Mouse (Mus musculus) liver, embryonic 15.5 days (tissue): ENCODE measurements around the gene Gm16429. TPM values are rescaled to one million over a fixed set of nuclear protein-coding genes. Genes with fewer than 3 reads are reported as not detected.
"Not testable (repeated sequence)": the region's sequence is repeated elsewhere in the genome, so short reads cannot be mapped to it uniquely, and the experiment has no call there.

Source experiments
- ATAC-seq: fragments of 200-750 bp; cut with Nextera tagmentation; 2 replicates; pipeline ENCODE4 v1.8.0; 2017; ENCODE audit warnings: moderate number of reproducible peaks, mild to moderate bottlenecking, moderate library complexity; ENCODE audit not compliant: insufficient read depth
- H3K27ac ChIP-seq: fragments of 300-500 bp; sonication (generic); replicated peaks from 2 replicates; pipeline ENCODE4 v1.5.1; 2015; ENCODE audit warnings: mild to moderate bottlenecking, inconsistent platforms
- H3K27me3 ChIP-seq: fragments of 300-500 bp; sonication (generic); 2 replicates; pipeline ENCODE4 v1.6.1; 2015; ENCODE audit warnings: mild to moderate bottlenecking, inconsistent platforms
- H3K36me3 ChIP-seq: fragments of 300-500 bp; sonication (generic); replicated peaks from 2 replicates; pipeline ENCODE4 v1.6.1; 2015; ENCODE audit warnings: moderate library complexity, mild to moderate bottlenecking, inconsistent platforms
- H3K4me1 ChIP-seq: fragments of 300-500 bp; sonication (generic); replicated peaks from 2 replicates; pipeline ENCODE4 v1.6.1; 2015; ENCODE audit warnings: inconsistent platforms
- H3K4me2 ChIP-seq: fragments of 300-500 bp; sonication (generic); 2 replicates; pipeline ENCODE4 v1.6.1; 2015; ENCODE audit warnings: moderate library complexity, mild to moderate bottlenecking, inconsistent platforms
- H3K4me3 ChIP-seq: fragments of 300-500 bp; sonication (generic); replicated peaks from 2 replicates; pipeline ENCODE4 v1.5.1; 2015; ENCODE audit warnings: mild to moderate bottlenecking, inconsistent platforms
- H3K9ac ChIP-seq: fragments of 300-500 bp; sonication (generic); 2 replicates; pipeline ENCODE4 v1.6.1; 2015; ENCODE audit warnings: moderate library complexity, mild to moderate bottlenecking, inconsistent platforms
- H3K9me3 ChIP-seq: fragments of 300-500 bp; sonication (generic); replicated peaks from 2 replicates; pipeline ENCODE4 v1.6.1; 2016; ENCODE audit warnings: inconsistent platforms
- whole genome bisulfite sequencing: fragments of 180-500 bp; shearing (Covaris S2); methylation state at CpG from one replicate; pipeline ENCODE4 v1.1.7; 2015; ENCODE audit warnings: mixed read lengths; ENCODE audit not compliant: insufficient replicate concordance; 5-methylcytosine and 5-hydroxymethylcytosine counted together
- polyA plus RNA-seq: library from polyadenylated mRNA; unstranded; fragments of >200 nt; fragmentation: Nextera tagmentation; extraction: Ambion mirVana; gene quantifications from 2 replicates; pipeline ENCODE4 v1.2.1, GENCODE M21; 2015

Gm16429 gene
- not detected in 2 replicates for polyA plus RNA-seq

DNA sequence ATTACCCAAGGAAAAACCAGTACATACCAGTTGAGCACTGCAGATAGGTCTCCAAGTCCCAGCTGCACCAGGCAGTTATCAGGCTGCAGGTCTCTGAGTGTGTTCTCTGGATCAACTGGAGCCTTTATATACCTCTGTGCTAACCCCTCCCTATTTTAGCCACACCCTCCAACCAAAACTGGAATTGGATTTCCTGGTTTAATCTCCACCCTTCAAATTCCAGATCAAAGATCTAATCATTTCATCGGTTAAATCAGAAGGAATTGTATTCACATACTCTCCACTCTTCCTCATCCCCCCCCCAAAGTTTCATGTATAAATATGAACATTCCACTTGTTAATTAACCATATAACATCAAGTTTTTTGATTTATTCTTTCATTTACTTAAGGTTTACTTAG is at the start of gene Gm16429:
Gene Gm16429 (minus strand): TSS at position 101 of the 400 bp plus-strand sequence.
- H3K4me2 ChIP-seq, H3K36me3 ChIP-seq, H3K9ac ChIP-seq, H3K27me3 ChIP-seq, H3K4me3 ChIP-seq, H3K27ac ChIP-seq, ATAC-seq, H3K9me3 ChIP-seq, H3K4me1 ChIP-seq: not testable (repeated sequence)
- no CpG with 5 or more reads among the region's 1 CpGs for WGBS

Other genes with a start within 250 kb of the Gm16429 start
- gene Gm7792, start 85.3 kb downstream of the Gm16429 start, polyA plus RNA-seq, result not detected in 2 replicates
- not detected in 2 replicates for gene BC061212, start 141.5 kb upstream of the Gm16429 start, polyA plus RNA-seq
- not detected in 2 replicates for gene Gm6351, start 147.3 kb upstream of the Gm16429 start, polyA plus RNA-seq